Mouse (Mus musculus): ENCODE measurements at regions not wholly inside any gene's neighbourhood (a gene's known extent, or its start where the extent isn't known, plus 50 kb on each side); places are given as distances from the start of the nearest gene placed in this dataset.

GRCm38 (mm10) chr8:67018242-67018641 is 158.2 kb downstream of the Naf1 start:
- no peaks in the 10 kb centered on the region for H3K9me3 ChIP-seq (ENCODE audit: control insufficient read depth, low read length)
- no peak for DNase-seq (ENCODE audit: low spot score)
- H3K27me3 ChIP-seq (ENCODE audit: control insufficient read depth, insufficient read depth, low read length), result no peaks in the 10 kb centered on the region
- H3K4me1 ChIP-seq (ENCODE audit: control insufficient read depth, insufficient read depth, low read length), result no peaks in the 10 kb centered on the region
- TF ChIP-seq POLR2A (IDR thresholded peaks at IDR 0.05; ENCODE audit: borderline replicate concordance, extremely low read depth, insufficient read depth, insufficient read length), result no peak
- no peak overlapping the region for H3K4me3 ChIP-seq (replicated peaks; ENCODE audit: low read length)
- no peak overlapping the region for H3K27ac ChIP-seq (replicated peaks; ENCODE audit: low read depth, low read length)
- H3K36me3 ChIP-seq (ENCODE audit: control insufficient read depth, insufficient read depth, low read length), result no peaks in the 10 kb centered on the region
- H3K9ac ChIP-seq (ENCODE audit: low read depth, low read length, severe bottlenecking), result no peak overlapping the region
- ATAC-seq (ENCODE audit: low FRiP score, low read depth), result no peak
- H3K4me2 ChIP-seq (replicated peaks; ENCODE audit: low read depth, low read length, severe bottlenecking), result no peak overlapping the region

- Histone ChIP-seq H3K4me3 (replicated peaks; ENCODE audit: low read length) (no peak overlapping the region), H3K9me3 (ENCODE audit: control insufficient read depth, low read length) (no peaks in the 10 kb centered on the region), H3K27me3 (ENCODE audit: control insufficient read depth, insufficient read depth, low read length) (no peaks in the 10 kb centered on the region), H3K9ac (ENCODE audit: low read depth, low read length, severe bottlenecking) (no peak overlapping the region), H3K27ac (replicated peaks; ENCODE audit: low read depth, low read length) (no peak overlapping the region), H3K4me2 (replicated peaks; ENCODE audit: low read depth, low read length, severe bottlenecking) (no peak overlapping the region), H3K36me3 (ENCODE audit: control insufficient read depth, insufficient read depth, low read length) (no peaks in the 10 kb centered on the region), H3K4me1 (ENCODE audit: control insufficient read depth, insufficient read depth, low read length) (no peaks in the 10 kb centered on the region)
- DNase-seq (ENCODE audit: low spot score) (no peak), ATAC-seq (ENCODE audit: low FRiP score, low read depth) (no peak)
- WGBS, result 78% methylated on average over 2 of the region's 2 CpGs
- no peak for TF ChIP-seq POLR2A (IDR thresholded peaks at IDR 0.05; ENCODE audit: borderline replicate concordance, extremely low read depth, insufficient read depth, insufficient read length)
Observed at GRCm38 (mm10) chr8:67032856-67033255, 172.8 kb downstream of the Naf1 start.

GRCm38 (mm10) chr8:67061506-67061905 is 201.5 kb downstream of the Naf1 start:
- no peak for TF ChIP-seq POLR2A (IDR thresholded peaks at IDR 0.05; ENCODE audit: borderline replicate concordance, extremely low read depth, insufficient read depth, insufficient read length)
- Histone ChIP-seq H3K9me3 (ENCODE audit: control insufficient read depth, low read length) (no peaks in the 10 kb centered on the region), H3K4me1 (ENCODE audit: control insufficient read depth, insufficient read depth, low read length) (no peaks in the 10 kb centered on the region), H3K4me3 (replicated peaks; ENCODE audit: low read length) (no peak overlapping the region), H3K4me2 (replicated peaks; ENCODE audit: low read depth, low read length, severe bottlenecking) (no peak overlapping the region), H3K36me3 (ENCODE audit: control insufficient read depth, insufficient read depth, low read length) (no peaks in the 10 kb centered on the region), H3K27me3 (ENCODE audit: control insufficient read depth, insufficient read depth, low read length) (no peaks in the 10 kb centered on the region), H3K27ac (replicated peaks; ENCODE audit: low read depth, low read length) (no peak overlapping the region), H3K9ac (ENCODE audit: low read depth, low read length, severe bottlenecking) (no peak overlapping the region)
- DNase-seq (ENCODE audit: low spot score) (peak; percentile 8), ATAC-seq (ENCODE audit: low FRiP score, low read depth) (no peak)
- WGBS, result 75% methylated on average over 2 of the region's 2 CpGs

DNA sequence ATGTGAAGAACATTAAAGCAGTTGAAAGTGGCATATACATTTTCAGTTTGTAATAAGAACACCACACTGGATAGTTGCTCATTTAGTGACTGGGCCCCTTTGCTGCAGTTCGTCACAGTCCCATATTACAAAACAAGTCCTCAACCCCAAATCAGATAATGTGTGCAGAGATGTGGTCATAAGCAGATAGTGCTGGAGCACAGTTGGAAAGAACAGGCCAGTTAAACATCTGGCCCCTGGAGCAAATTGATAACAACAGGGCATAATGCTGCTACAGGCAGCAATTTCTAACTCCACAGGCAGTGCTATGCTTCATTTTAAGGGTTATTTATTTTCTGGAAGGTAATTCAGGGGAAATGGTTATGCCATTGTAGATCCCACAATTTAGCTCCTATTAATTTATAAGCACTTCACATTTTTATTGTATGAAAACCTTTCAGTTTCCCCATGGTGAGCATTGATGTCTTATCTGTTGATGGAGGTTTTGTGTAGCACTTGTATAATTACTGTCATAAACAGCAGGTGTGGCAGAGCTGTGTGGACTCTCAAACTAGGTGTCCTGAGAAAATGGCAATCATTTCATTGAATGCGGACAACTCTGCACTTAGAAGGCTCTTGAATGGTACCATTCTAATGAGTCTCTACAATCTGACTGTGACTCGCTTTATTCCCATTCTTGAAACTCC is 208.2 kb downstream of the Naf1 start:
- TF ChIP-seq POLR2A (IDR thresholded peaks at IDR 0.05; ENCODE audit: borderline replicate concordance, extremely low read depth, insufficient read depth, insufficient read length), result no peak
- no peak for ATAC-seq (ENCODE audit: low FRiP score, low read depth)
- Histone ChIP-seq H3K9ac (ENCODE audit: low read depth, low read length, severe bottlenecking) (no peak overlapping the region), H3K36me3 (ENCODE audit: control insufficient read depth, insufficient read depth, low read length) (no peaks in the 10 kb centered on the region), H3K4me3 (replicated peaks; ENCODE audit: low read length) (no peak overlapping the region), H3K4me2 (replicated peaks; ENCODE audit: low read depth, low read length, severe bottlenecking) (no peak overlapping the region), H3K9me3 (ENCODE audit: control insufficient read depth, low read length) (no peaks in the 10 kb centered on the region), H3K27me3 (ENCODE audit: control insufficient read depth, insufficient read depth, low read length) (no peaks in the 10 kb centered on the region), H3K4me1 (ENCODE audit: control insufficient read depth, insufficient read depth, low read length) (no peaks in the 10 kb centered on the region), H3K27ac (replicated peaks; ENCODE audit: low read depth, low read length) (no peak overlapping the region)
- WGBS, result 87% methylated on average over 3 of the region's 3 CpGs
- no peak for DNase-seq (ENCODE audit: low spot score)

DNA sequence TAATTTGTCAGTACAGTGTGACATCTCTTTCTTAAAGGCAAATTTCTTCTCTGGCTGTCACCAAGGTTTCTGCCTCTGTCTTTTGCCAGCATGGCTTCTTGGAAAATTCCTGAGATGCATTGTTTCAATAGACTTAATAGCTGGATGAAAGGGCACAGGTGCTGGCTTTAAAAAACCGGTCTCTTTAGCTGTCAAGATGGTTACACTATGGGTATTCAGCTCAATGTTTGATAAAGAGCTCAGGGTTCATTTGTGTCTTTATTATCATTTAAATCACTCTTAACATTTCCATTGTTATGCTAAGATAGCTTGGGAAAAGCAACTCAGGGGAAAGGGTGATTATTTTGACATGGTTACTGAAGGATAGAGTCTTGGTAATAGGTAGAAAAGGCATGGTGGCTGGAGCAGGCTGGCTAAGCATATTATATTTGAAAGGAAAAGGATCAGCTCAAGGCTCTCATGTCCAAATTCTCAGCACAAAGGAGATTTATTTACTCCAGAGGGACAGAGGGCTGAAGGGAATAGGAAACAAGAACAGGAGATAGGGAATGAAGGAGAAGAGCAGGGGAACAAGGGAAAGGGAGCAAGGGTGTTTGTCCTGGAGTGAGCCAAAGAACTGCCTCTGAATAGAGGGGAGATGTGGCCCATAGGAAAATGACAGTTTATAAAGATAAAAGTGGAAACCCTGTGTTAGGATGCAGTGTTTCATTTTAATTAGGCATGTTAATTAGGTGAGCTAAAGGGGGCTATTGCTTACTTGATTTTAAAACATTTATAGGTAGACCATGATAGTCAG is 226.4 kb downstream of the Naf1 start:
- H3K27ac ChIP-seq (replicated peaks; ENCODE audit: low read depth, low read length), result no peak overlapping the region
- 29% methylated on average over 1 of the region's 1 CpGs for WGBS
- no peaks in the 10 kb centered on the region for H3K27me3 ChIP-seq (ENCODE audit: control insufficient read depth, insufficient read depth, low read length)
- no peak overlapping the region for H3K4me3 ChIP-seq (replicated peaks; ENCODE audit: low read length)
- H3K4me1 ChIP-seq (ENCODE audit: control insufficient read depth, insufficient read depth, low read length), result no peaks in the 10 kb centered on the region
- H3K9ac ChIP-seq (ENCODE audit: low read depth, low read length, severe bottlenecking), result no peak overlapping the region
- no peaks in the 10 kb centered on the region for H3K36me3 ChIP-seq (ENCODE audit: control insufficient read depth, insufficient read depth, low read length)
- no peak for TF ChIP-seq POLR2A (IDR thresholded peaks at IDR 0.05; ENCODE audit: borderline replicate concordance, extremely low read depth, insufficient read depth, insufficient read length)
- DNase-seq (ENCODE audit: low spot score), result no peak
- no peak overlapping the region for H3K4me2 ChIP-seq (replicated peaks; ENCODE audit: low read depth, low read length, severe bottlenecking)
- ATAC-seq (ENCODE audit: low FRiP score, low read depth), result no peak
- H3K9me3 ChIP-seq (ENCODE audit: control insufficient read depth, low read length), result no peaks in the 10 kb centered on the region
